Mouse (Mus musculus): ENCODE data around the gene C1qtnf9.

- TF ChIP-seq CTCF (IDR thresholded peaks at IDR 0.05; ENCODE audit: low read depth, low read length): no peak
- TF ChIP-seq POLR2A (IDR thresholded peaks at IDR 0.05; ENCODE audit: borderline replicate concordance, low read depth, low read length): no peak
Measured at GRCm38 (mm10) chr14:60797596-60797995, 29.7 kb downstream of the C1qtnf9 start.

Measured in bone marrow macrophage, adult 2 months (primary cell).